Mouse (Mus musculus) forebrain, embryonic 16.5 days (tissue): ENCODE data around the gene Tspan33. TPM values are rescaled to one million over a fixed set of nuclear protein-coding genes. Genes with fewer than 3 reads are reported as not detected.
A peak's percentile ranks its signal among the peaks of the same experiment; 100 is the strongest.
"Not testable (repeated sequence)": the region's sequence is repeated elsewhere in the genome, so short reads cannot be mapped to it uniquely, and the experiment has no call there.

ENCODE experiments used
- ATAC-seq: fragments of 200-750 bp; cut with Nextera tagmentation; 2 replicates; pipeline ENCODE4 v1.8.0; 2017; ENCODE audit warnings: mild to moderate bottlenecking, moderate library complexity
- H3K27ac ChIP-seq: fragments of 300-500 bp; sonication (generic); 2 replicates; pipeline ENCODE4 v1.5.1; 2014; ENCODE audit warnings: low read length, control low read depth
- H3K27me3 ChIP-seq: fragments of 300-500 bp; sonication (generic); replicated peaks from 2 replicates; pipeline ENCODE4 v1.6.1; 2014; ENCODE audit warnings: low read length; ENCODE audit not compliant: control insufficient read depth, insufficient read depth
- H3K36me3 ChIP-seq: fragments of 300-500 bp; sonication (generic); 2 replicates; pipeline ENCODE4 v1.6.1; 2014; ENCODE audit not compliant: control insufficient read depth, insufficient read depth
- H3K4me1 ChIP-seq: fragments of 300-500 bp; sonication (generic); replicated peaks from 2 replicates; pipeline ENCODE4 v1.6.1; 2014; ENCODE audit warnings: low read length; ENCODE audit not compliant: control insufficient read depth, insufficient read depth
- H3K4me2 ChIP-seq: fragments of 300-500 bp; sonication (generic); 2 replicates; pipeline ENCODE4 v1.6.1; 2014; ENCODE audit warnings: mild to moderate bottlenecking, low read length, control low read depth
- H3K4me3 ChIP-seq: fragments of 300-500 bp; sonication (generic); replicated peaks from 2 replicates; pipeline ENCODE4 v1.5.1; 2014; ENCODE audit warnings: mild to moderate bottlenecking, low read length, control low read depth
- H3K9ac ChIP-seq: fragments of 300-500 bp; sonication (generic); replicated peaks from 2 replicates; pipeline ENCODE4 v1.6.1; 2014; ENCODE audit warnings: low read depth, low read length, control low read depth
- H3K9me3 ChIP-seq: fragments of 300-500 bp; sonication (generic); 2 replicates; pipeline ENCODE4 v1.6.1; 2016; ENCODE audit warnings: low read length; ENCODE audit not compliant: control insufficient read depth
- WGBS: fragments of 180-500 bp; shearing (Covaris S2); extraction: QIAGEN DNeasy Blood & Tissue Kit; methylation state at CpG from one replicate; pipeline ENCODE4 v1.1.7; 2014; 5-methylcytosine and 5-hydroxymethylcytosine counted together
- polyA plus RNA-seq: library from polyadenylated mRNA; unstranded; fragments of >200 nt; fragmentation: Nextera tagmentation; extraction: Ambion mirVana; gene quantifications from 2 replicates; pipeline ENCODE4 v1.2.1, GENCODE M21; 2015

Gene Tspan33
- polyA plus RNA-seq, 1 experiment from 2014 or later, result 6.1 TPM

DNA sequence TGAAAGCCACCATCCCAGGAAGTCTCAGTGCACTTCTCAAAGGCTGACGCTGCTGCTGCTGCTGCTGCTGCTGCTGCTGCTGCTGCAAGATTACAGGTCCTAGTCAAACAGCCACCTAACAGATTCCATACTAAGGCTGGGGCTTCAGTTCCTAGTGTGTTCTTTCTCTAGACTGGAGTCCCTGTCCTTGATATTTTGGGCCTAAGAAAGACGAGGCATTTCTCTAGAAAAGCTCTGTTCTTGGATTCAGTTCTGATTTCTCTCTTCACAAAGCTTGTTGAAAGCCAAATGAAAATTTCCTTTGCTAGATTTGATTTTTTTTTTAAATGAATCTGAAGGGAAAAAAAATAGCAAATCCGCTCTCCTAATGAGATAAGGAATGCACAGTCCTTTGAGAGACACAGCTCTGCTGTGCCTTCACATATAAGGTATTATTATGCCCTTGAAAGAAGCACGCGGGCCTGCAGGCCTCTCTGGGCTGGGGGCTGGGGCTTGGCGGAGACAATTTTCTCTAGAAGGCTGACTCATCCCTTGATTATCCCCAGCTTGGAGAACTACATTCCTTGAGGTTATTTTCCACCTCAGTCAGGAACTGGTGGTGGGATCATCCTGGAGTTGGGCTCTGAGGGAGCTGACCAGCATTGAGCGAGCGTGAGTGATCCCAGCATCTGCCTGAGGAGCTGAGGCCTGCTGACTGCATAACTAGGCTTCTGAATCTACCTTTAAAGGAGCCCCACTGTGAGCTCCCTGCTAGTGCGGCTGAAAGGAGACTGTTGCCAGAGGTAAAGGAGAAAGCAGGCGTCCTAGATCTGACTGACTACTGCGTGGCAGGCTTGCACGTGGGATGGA is 21.2 kb upstream of the Tspan33 start:
- WGBS, result 22% methylated on average over 12 of the region's 12 CpGs
- H3K4me2 ChIP-seq, result no peak overlapping the region
- no peaks in the 10 kb centered on the region; the same call in 1 of the 2 replicates for H3K27me3 ChIP-seq
- no peaks in the 10 kb centered on the region for H3K9me3 ChIP-seq
- no peak overlapping the region for H3K9ac ChIP-seq
- H3K4me3 ChIP-seq, result no peak overlapping the region
- H3K27ac ChIP-seq, result no peak overlapping the region
- no peaks in the 10 kb centered on the region for H3K36me3 ChIP-seq
- H3K4me1 ChIP-seq, result no peaks in the 10 kb centered on the region
- no peak for ATAC-seq

DNA sequence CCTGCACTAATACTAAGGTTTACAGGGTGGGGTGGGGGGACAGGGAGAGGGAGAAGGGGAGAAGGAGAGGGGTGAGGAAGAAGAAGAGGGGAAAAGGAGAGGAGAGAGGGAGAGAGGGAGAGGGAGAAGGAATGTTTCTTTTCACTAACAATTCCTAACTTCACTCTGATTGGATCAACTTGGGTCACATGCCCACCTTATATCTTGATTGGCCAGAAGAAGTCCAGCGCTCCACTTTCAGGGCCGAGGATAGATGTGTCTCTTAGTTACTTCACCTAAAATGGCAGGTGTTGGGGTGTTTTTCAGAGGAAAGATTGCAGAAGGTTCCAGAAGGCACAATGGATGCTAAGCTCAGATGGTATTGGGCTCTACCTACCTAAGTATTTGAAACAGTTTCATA is 20.3 kb upstream of the Tspan33 start:
- no peaks in the 10 kb centered on the region for H3K36me3 ChIP-seq
- H3K27ac ChIP-seq, result no peak overlapping the region
- H3K9ac ChIP-seq, result no peak overlapping the region
- H3K4me3 ChIP-seq, result no peak overlapping the region
- H3K9me3 ChIP-seq, result no peaks in the 10 kb centered on the region
- WGBS, result 46% methylated on average over 2 of the region's 2 CpGs
- H3K4me2 ChIP-seq, result no peak overlapping the region
- H3K27me3 ChIP-seq, result no peaks in the 10 kb centered on the region; the same call in 1 of the 2 replicates
- no peaks in the 10 kb centered on the region for H3K4me1 ChIP-seq
- no peak for ATAC-seq

DNA sequence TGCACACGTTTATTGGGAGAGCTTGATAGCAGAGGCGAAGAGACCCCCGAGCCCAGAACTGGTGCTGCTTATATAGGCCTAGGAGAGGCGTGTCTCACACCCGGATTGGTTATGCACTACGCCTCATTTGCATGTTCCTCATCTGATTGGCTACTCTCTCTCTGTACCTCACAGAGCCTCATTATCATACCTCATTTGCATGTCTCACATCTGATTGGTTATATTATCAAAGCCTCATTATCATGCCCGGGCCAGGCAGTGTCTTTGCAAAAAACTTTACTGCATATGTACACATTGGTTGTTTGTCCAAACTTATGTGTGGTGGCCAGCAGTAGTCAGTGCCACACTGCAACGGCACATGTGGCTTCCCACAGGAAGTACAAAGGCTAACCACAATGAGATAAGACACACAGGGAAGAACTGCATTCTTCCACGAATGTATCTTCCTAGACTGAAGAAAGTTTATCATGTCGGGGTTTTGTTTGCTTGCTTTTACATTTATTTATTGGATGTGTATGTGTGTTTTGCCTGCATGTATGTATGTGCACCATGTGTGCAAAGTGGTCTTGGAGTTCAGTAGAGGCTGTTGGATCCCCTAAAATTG is 14.0 kb upstream of the Tspan33 start:
- not testable (repeated sequence) for H3K9ac ChIP-seq, H3K4me1 ChIP-seq, H3K4me3 ChIP-seq, H3K9me3 ChIP-seq, ATAC-seq, H3K36me3 ChIP-seq, H3K27me3 ChIP-seq, H3K27ac ChIP-seq, H3K4me2 ChIP-seq
- 81% methylated on average over 9 of the region's 10 CpGs for WGBS

DNA sequence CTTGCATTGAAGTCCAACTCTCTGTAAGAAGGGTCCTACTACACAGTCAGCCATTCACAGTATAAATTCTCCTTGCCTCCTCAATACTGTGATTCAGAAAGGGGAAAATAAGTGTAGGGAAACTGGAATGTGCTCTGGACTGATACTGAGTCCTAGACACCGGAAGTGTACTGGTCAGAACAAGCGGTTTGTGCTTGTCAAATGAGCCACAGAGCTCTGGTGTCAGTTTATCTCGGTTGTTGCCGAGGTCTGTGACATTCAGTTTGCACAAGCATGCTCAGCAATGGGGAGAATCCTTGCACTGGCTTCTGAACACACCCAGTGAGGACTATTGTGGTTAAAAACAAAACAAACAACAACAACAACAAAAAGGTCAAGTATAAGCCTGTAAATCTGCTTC is 12.2 kb upstream of the Tspan33 start:
- H3K9ac ChIP-seq, result no peak overlapping the region
- ATAC-seq, result no peak
- no peak overlapping the region for H3K27ac ChIP-seq
- no peak overlapping the region for H3K4me2 ChIP-seq
- no peaks in the 10 kb centered on the region for H3K27me3 ChIP-seq
- H3K36me3 ChIP-seq, result no peaks in the 10 kb centered on the region
- no peaks in the 10 kb centered on the region for H3K4me1 ChIP-seq
- WGBS, result 88% methylated on average over 4 of the region's 4 CpGs
- H3K9me3 ChIP-seq, result no peaks in the 10 kb centered on the region
- H3K4me3 ChIP-seq, result no peak overlapping the region

DNA sequence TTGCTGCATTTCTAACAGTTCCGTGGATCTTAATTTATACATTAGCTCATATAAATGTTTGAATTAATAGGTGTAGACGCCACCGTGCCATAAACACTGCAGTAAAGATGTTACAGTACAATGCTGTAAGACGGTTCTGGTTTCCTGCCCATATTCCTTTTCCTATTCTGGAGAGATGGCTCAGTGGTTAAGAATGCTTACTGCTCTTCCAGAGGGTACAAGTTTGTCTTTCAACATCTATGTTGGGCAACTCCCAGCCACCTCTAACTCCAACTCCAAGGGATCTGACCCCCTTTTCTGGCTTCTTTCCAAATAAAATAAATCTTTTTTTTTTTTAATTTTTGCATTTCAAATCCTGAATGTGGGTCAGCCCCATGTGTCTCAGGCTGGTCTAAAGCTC is 9.3 kb upstream of the Tspan33 start:
- ATAC-seq, result no peak
- H3K9ac ChIP-seq, result no peak overlapping the region
- H3K9me3 ChIP-seq, result no peaks in the 10 kb centered on the region
- H3K36me3 ChIP-seq, result no peaks in the 10 kb centered on the region
- 88% methylated on average over 4 of the region's 4 CpGs for WGBS
- H3K4me1 ChIP-seq, result no peaks in the 10 kb centered on the region
- H3K4me2 ChIP-seq, result no peak overlapping the region
- no peak overlapping the region for H3K27ac ChIP-seq
- H3K4me3 ChIP-seq, result no peak overlapping the region
- no peaks in the 10 kb centered on the region for H3K27me3 ChIP-seq

DNA sequence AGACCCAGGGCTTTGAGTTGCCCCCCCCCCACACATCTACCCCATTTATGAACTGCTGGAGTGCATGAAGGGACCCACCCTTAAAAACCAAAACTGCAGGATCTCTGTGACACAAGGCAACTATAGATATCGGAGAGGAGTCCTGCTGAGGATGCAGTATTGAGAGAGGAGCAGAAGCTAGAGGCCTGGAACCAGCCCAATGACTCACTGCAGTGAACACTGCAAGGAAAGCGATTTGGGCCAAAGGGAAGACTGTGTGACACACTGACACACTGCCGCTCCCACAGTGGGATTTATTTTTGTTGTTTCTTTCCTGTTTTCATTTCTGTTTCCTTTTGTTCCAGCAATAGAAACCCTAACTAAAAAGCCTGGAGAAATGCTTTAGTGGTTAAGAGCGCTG is 8.1 kb upstream of the Tspan33 start:
- Histone ChIP-seq H3K4me1 (no peaks in the 10 kb centered on the region), H3K27ac (no peak overlapping the region), H3K4me3 (no peak overlapping the region), H3K4me2 (no peak overlapping the region), H3K9me3 (no peaks in the 10 kb centered on the region), H3K27me3 (no peaks in the 10 kb centered on the region), H3K36me3 (no peaks in the 10 kb centered on the region), H3K9ac (no peak overlapping the region)
- no peak for ATAC-seq
- 83% methylated on average over 4 of the region's 4 CpGs for WGBS

DNA sequence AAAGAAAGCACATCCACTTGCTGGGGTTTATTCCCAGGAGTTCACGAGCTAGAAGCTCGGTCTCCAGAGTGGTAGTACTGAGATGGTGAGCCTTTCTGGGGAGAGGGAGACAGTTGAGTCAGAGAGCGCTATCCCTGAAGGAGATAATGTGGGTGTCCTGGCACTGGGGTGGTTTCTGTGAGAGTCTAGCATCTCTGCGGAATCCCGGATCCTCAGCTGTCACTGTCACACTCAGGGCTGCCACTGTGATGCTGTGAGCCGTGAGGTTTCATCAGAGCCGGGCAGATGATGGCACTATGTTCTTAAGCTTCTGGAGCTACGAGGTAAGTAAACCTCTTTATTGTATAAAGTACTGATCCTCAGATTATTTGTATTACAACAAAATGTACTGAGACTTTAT is 4.6 kb upstream of the Tspan33 start:
- 73% methylated on average over 8 of the region's 8 CpGs for WGBS
- H3K36me3 ChIP-seq, result no peaks in the 10 kb centered on the region
- peaks cover 4% of the 10 kb centered on the region for H3K4me1 ChIP-seq
- ATAC-seq, result no peak
- no peak overlapping the region for H3K9ac ChIP-seq
- H3K4me2 ChIP-seq, result no peak overlapping the region
- H3K27ac ChIP-seq, result no peak overlapping the region
- no peak overlapping the region for H3K4me3 ChIP-seq
- H3K27me3 ChIP-seq, result peaks cover 5% of the 10 kb centered on the region
- H3K9me3 ChIP-seq, result no peaks in the 10 kb centered on the region

DNA sequence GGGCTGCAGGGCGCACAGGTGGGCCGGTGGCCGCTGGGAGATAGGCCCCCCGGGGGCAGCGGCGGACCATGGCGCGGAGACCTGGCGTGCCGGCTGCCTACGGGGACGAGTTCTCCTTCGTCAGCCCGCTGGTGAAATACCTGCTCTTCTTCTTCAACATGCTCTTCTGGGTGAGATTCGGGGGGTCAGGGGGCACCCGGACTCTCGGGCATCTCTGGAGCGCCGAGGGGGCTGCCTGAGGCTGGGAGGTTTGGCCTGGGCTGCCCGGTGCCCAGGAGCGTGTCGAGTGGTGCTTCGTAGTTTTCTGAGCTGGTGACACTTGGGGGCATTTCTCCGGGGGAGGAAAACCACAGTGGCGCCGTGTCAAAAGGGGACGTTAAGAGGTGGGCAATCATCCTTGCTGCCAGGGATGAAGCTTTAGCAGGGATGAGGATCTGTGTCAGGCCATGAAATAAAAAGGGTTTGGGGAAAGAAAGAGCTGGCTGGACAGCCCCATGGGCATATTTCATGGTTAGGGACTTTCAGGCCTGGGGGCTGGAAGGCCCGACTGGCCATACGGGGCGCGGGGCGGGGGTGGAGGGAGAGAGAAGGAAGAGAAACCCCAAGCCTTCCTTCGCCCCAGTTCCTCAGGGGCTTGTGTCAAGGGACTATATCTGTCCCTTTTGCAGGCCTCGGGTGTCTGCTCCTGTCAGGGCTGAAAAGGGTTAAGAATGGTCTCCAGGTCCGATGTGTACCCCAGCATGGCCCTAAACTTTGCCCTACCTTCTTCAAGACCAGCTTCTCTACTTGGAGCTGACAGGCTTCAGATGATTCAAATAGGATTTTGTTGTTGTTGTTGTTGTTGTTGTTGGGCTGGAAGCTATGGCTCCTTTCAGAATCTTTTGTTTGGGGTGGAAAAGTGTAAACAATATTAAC is 610 bp downstream of the Tspan33 start:
- Histone ChIP-seq H3K9me3 (no peaks in the 10 kb centered on the region), H3K4me2 (peak overlapping the region; percentile 99), H3K27me3 (peaks cover 5% of the 10 kb centered on the region), H3K36me3 (no peaks in the 10 kb centered on the region), H3K9ac (peak overlapping the region; percentile 78), H3K4me1 (peaks cover 9% of the 10 kb centered on the region), H3K27ac (no peak overlapping the region), H3K4me3 (peak overlapping the region; percentile 83)
- 3% methylated on average over 30 of the region's 35 CpGs for WGBS
- ATAC-seq, result peak; percentile 36

DNA sequence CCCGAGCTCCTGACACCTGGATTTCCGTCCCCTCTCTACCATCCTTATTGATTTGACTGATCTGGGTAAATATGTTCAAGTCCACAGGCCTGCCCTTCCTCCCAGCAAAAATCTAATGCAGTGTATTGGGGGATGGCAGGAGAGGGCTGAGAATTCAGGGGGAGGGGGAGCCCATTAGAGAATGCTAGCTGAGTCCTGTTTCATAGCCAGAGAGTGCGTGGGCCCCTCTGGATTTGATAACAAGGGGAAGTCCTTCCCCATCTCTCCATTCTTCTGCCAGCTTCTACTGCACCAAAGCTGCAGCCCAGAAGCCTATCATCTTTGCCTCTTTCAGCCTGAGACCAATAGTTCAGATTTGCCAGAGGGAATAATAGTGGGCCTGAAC is 1.3 kb downstream of the Tspan33 start:
- no peak overlapping the region for H3K9ac ChIP-seq
- H3K27me3 ChIP-seq, result peaks cover 5% of the 10 kb centered on the region
- H3K27ac ChIP-seq, result no peak overlapping the region
- no peak overlapping the region for H3K4me2 ChIP-seq
- ATAC-seq, result no peak
- peaks cover 9% of the 10 kb centered on the region for H3K4me1 ChIP-seq
- no peaks in the 10 kb centered on the region for H3K36me3 ChIP-seq
- no peak overlapping the region for H3K4me3 ChIP-seq
- WGBS, result 46% methylated on average over 3 of the region's 3 CpGs
- no peaks in the 10 kb centered on the region for H3K9me3 ChIP-seq
